Mouse (Mus musculus): ENCODE measurements around the gene Hecw2.

- TF ChIP-seq CTCF (conservative IDR thresholded peaks at IDR 0.05; ENCODE audit: low read length), result no peak
- no peak for TF ChIP-seq NANOG (IDR thresholded peaks at IDR 0.05; ENCODE audit: borderline replicate concordance, low read length)
Observed at GRCm38 (mm10) chr1:53797074-53797473, 397.9 kb downstream of the Hecw2 start.
